Mouse (Mus musculus) neutrophil, adult 5-6 weeks (primary cell): ENCODE data around the gene Tex19.2. TPM values are rescaled to one million over a fixed set of nuclear protein-coding genes. Genes with fewer than 3 reads are reported as not detected.
"Not testable (repeated sequence)": the region's sequence is repeated elsewhere in the genome, so short reads cannot be mapped to it uniquely, and the experiment has no call there.

Experiments used
- ATAC-seq: fragments of 151-379, 151-347 bp; 2 replicates; pipeline ENCODE4 v1.8.0; 2017; ENCODE audit warnings: mild to moderate bottlenecking, moderate TSS enrichment; ENCODE audit not compliant: insufficient number of reproducible peaks, poor library complexity, low FRiP score, severe bottlenecking; ENCODE audit errors: extremely low read depth
- total RNA-seq: library from RNA; stranded (forward); fragments of 200-1000 nt; gene quantifications from 2 replicates; pipeline ENCODE4 v1.2.3, GENCODE M21; 2017

The Tex19.2 gene
- total RNA-seq, 1 experiment from 2014 or later: not detected

GRCm38 (mm10) chr11:121118106-121118505 is 371 bp downstream of the Tex19.2 start:
- ATAC-seq: no peak

DNA sequence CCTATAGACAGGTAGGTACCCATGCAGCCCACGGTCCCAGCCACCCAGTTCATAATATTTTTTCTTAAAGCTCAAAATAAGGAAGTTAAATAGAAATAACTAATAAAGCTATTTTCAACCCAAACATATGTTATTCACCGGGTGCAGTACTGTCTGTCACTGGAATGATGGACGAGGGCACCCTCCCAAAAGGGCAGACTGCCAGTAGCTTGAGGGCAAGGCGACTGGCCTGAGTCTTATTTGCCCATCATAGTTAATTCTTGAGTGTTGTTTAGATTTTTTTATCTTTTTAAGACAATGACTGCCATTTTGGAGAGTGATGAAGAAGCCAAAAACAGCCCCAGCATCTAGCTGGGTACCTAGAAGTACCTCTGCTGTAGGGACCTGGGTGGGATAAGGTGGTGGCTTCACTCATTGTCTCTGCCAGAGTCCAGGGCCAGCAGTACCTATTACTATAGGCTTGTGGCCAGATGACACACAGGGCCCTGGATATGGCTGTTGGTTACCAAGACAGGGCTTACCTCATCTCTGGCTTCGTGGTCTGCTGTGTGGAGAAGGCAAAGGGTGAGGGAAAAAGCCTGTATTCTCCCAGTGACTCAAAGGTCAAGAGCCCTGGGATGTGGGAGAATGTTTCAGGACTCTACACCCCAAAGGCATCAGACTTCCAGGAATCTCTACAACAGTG is 6.2 kb downstream of the Tex19.2 start:
- no peak for ATAC-seq

- ATAC-seq: no peak
Observed at GRCm38 (mm10) chr11:121111601-121112000, 6.9 kb downstream of the Tex19.2 start.

DNA sequence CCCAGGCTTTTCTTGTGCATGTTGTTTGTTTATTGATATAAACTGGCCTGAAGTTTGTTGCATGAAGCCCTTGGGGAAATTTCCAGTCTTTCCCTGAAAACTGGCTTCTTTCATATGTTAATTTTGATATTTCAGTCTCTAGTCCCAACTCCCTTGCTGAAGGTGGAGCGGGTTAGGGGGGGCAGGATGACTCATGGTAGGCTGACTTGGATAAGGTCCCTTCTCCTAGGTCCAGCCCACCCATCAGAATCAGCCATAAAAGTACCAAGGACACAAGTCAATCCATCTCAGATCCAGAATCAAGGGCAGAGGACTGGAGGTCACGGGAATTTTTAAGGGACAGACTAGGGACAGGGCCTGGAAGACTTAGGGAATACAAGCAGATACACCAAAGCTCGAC is 7.4 kb downstream of the Tex19.2 start:
- ATAC-seq: no peak

DNA sequence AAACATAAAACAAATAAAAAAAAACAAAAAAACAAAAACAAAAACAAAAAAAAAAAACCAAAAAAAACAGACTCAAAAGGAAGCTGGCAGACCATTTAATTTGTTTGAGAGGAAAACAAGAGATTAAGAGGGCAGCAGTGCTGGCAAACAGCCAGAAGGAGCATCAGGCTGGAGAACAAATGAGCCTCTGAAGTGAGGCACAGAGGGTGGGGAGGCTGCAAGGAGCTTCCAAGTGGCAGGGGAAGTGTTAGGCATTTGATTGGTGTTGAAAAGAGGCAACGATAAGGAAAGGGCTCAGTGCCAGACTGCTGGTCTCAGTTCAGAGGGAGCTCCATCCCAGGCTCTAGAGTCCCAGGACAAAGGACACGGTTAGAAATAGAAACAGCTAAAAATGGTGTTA is 8.5 kb downstream of the Tex19.2 start:
- no peak for ATAC-seq

- no peak for ATAC-seq
Observed at GRCm38 (mm10) chr11:121108061-121108460, 10.4 kb downstream of the Tex19.2 start.

GRCm38 (mm10) chr11:121107242-121107641 is 11.2 kb downstream of the Tex19.2 start:
- ATAC-seq: not testable (repeated sequence)

GRCm38 (mm10) chr11:121101124-121101805 is 17.2 kb downstream of the Tex19.2 start:
- ATAC-seq: no peak

DNA sequence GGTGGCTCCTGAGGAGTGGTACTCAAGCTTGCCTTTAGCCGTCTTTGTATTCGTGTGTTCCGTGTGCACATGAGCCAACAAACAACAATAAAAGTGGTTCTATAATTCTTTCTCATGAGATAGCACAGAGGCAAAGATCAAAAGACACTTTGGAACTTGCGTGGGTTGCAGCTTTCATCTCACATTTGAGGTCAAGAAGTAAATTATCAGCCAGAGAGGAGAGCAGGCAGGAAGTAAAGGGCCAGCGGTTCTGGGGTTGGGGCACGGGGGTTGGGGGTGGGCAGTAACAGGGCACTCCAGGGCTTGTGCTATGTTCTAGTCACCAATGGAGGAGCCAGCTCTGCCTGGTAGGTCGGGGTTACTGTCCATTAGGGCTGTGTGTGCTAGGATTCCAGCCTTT is 17.8 kb downstream of the Tex19.2 start:
- ATAC-seq: no peak

GRCm38 (mm10) chr11:121099762-121100161 is 18.7 kb downstream of the Tex19.2 start:
- ATAC-seq: no peak

DNA sequence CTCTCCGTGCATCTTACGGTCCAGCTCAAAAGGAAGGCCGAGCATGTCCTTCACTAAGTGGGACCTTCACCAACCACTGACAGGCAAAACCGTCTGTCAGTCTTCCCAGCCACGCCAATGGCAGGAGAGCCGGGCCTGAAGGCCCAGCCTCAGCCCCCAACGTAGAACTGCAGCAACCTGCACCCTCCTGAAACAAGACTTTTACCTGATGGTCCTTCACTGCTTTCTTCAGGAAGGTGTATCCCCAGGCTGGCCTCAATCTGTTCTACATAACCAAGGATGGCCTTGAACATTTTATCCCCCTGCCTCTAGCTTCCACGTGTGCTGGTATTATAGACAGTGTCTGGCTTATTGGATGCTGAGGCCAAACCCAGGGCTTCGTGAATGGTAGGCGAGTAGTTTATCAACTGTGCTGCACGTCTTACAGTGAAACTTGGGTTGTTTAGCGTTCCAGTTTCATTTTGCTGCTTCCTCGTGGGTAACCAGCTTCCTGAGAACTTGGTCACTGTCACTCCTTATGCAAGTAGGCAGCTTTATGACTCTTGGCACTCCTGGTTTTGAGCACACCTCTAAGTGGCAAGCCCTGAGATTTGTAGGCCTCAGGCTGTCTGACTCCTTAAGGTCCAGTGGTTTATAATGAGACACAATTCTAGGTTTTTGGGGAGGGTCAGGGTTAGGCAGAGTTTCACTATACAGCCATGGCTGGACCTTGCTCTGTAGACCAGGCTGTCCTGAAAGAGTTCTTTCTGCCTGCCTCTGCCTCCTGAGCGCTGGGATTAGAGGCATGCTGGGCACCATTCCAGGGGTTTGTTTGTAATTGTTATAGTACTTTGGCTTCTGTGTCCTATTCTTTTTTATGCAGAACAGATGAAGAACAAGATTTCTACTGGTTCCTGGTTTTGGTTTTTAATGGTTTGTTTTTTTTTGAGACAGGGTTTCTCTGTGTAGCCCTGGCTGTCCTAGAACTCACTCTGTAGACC is 25.6 kb downstream of the Tex19.2 start:
- no peak for ATAC-seq

GRCm38 (mm10) chr11:121090943-121091342 is 27.5 kb downstream of the Tex19.2 start:
- ATAC-seq: no peak

DNA sequence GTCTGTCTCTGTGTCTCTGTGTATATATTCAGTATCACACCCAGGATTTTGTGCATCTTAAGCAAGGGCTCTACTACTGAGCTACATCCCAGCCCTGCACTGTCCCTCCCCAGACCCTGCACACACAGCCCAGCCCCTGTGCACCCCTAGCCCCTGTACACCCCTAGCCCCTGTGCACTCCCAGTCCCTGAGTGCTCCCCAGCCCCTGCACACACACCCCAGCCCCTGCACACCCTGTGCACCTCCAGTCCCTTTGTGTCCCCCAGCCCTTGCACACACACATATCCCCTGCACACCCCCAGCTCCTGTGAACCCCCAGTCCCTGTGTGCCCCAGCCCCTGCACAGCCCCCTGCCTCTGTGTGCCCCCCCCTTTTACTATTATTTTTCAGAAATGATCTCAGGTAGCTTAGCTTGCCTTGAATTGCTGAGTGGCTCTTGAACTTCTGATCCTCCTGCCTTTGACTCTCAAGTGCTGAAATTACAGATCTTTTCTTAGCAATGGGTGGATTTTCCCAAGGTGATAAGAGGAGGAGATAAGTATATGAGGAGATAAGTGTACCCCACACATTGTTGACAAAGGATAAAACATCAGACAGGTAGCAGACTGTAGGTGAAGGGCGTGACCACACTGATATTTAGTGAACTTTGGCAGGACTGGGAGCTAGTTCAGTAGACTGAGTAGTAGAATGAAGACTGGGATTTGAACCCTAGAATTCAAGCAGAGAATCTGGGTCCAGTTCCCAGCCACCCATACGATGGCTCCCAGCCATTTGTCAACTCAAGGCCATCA is 28.5 kb downstream of the Tex19.2 start:
- no peak for ATAC-seq

- ATAC-seq: no peak
Observed at GRCm38 (mm10) chr11:121088997-121089396, 29.5 kb downstream of the Tex19.2 start.

- ATAC-seq: no peak
Observed at GRCm38 (mm10) chr11:121086296-121086695, 32.2 kb downstream of the Tex19.2 start.

DNA sequence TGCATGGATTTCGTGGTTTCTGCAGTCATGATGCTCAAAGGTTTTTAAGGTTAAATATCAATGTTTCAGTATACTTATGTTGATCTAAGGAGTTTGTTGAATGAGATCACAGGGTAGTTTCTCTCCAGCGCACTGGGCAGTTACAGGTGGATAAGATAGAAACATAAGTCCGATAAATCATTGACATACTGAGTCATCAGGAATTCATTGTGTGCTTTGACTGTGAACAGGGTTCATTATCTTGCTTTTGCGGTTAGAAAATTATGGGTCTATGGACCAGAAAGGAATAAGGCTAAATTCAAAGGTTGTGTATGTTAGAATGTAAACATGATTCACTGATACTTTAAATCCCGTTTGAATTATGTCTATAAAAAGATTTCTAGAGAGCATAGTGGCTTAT is 33.3 kb downstream of the Tex19.2 start:
- no peak for ATAC-seq

GRCm38 (mm10) chr11:121082857-121083500 is 35.5 kb downstream of the Tex19.2 start:
- ATAC-seq: peak; percentile 74

GRCm38 (mm10) chr11:121082250-121082649 is 36.2 kb downstream of the Tex19.2 start:
- no peak for ATAC-seq
